Mouse (Mus musculus): ENCODE measurements around the gene Perp. TPM values are rescaled to one million over a fixed set of nuclear protein-coding genes. Genes with fewer than 3 reads are reported as not detected.

Gene Perp
- polyA plus RNA-seq (2017; shearing (Covaris generic)) = 1 to 10 TPM in 1 of 3 experiments, under 1 TPM in 2; 0.68 to 6.9 (median 0.69) TPM

GRCm38 (mm10) chr10:18844441-18845286 lies at the start of gene Perp:
Gene Perp (plus strand): TSS chr10:18845020.
- ATAC-seq = peak; percentile 70

DNA sequence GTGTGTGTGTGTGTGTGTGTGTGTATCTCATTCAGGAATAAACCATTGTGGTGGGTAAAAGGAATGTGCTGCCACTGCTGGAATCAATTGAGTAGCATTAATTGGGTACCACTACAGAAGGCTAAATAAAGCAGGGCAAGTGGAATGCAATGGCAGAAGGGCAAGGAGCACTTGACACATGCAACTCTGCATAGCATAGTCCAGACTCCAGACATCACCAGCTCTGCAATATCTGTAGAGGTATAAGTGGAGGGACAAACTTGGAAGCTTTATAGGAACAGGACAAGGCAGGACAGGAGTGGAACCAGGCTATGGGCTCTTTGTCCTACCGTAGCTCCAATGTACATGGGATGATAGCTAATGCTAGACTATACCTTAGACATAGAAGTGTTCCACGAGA lies 33.1 kb upstream of the Perp start:
- no peak for ATAC-seq

- no peak for ATAC-seq
Measured at GRCm38 (mm10) chr10:18816560-18816959, 28.3 kb upstream of the Perp start.

- ATAC-seq = no peak
Measured at GRCm38 (mm10) chr10:18825143-18825542, 19.7 kb upstream of the Perp start.

DNA sequence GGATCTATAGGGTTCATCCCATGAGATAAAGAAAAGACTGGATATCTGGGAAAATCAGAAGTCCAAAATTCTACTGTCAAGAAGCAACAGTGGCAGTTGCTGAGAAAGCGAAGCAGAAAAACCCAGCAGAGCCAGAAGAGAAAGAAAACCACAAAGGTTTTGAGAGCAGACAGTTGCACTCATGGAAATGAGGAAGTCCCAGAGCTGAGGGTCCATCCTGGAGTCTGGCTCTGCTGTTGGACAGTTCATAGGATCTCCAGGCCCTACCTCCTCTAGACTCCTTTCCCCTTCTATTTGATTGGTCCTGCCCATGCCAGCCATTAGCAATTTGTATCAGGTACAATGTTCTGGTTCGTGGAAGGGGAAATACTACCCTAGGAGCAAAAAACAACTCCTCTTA lies 18.7 kb upstream of the Perp start:
- no peak for ATAC-seq

DNA sequence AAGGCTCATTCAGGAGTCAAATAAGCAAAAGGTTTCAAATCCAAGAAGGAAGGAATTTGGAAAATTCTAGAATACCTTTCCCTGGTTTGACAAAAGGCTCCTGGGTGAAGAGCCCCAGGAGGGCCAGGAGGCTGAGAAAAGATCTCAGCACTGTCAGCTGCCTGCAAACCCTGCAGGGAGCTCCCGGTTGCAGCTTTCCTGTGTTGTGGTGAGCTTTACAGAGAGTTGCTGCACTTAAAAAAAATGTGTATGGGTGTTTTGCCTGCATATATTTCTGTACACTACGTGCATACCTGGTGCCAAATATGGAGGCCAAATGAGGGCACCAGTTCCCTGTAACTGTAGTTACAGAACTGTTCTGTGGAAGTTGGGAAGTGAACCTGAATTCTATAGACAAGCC lies 16.9 kb upstream of the Perp start:
- no peak for ATAC-seq

- ATAC-seq = no peak
Measured at GRCm38 (mm10) chr10:18830359-18830758, 14.5 kb upstream of the Perp start.

DNA sequence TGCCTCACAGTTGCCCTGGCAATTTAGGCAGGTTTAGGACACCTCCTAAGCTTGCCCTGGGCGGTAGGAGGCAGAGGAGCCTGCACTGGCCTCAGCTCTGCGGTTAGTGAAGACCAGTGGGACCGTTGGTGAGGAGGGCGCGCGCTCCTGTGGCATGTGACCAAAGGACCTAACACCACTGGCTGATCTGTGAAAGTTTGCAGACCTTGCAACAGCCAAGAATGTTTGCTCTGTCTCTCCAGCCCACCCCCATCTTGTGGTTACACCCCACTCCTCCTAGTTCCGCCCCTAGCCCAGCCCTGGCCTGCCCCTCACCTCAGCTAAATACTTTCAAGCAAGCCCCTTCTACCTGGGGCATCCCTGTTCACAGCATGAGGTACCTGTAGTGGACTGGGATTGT lies 13.0 kb upstream of the Perp start:
- ATAC-seq = no peak

DNA sequence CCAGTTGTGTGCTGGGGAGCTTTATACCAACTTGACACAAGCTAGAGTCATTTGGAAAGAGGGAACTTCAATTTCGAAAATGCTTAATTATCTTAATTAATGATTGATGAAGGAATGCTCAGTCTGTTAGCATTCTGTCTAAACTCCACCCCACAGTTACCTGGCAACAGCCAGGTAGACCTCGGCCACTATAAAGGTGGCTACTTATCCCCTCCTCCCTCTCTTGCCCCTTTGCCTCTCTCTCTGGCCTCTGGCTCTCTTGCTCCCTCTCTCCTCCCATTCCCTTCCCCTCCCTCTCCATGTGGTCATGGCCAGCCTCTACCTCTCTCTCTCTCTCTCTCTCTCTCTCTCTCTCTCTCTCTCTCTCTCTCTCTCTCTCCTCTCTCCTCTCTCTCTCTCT lies 10.4 kb upstream of the Perp start:
- no peak for ATAC-seq

- no peak for ATAC-seq
Measured at GRCm38 (mm10) chr10:18835684-18836479, 8.9 kb upstream of the Perp start.

- ATAC-seq = no peak
Measured at GRCm38 (mm10) chr10:18839530-18839929, 5.3 kb upstream of the Perp start.

- ATAC-seq = no peak
Measured at GRCm38 (mm10) chr10:18840736-18841135, 4.1 kb upstream of the Perp start.

GRCm38 (mm10) chr10:18845287-18845662 lies 455 bp downstream of the Perp start:
- no peak for ATAC-seq

DNA sequence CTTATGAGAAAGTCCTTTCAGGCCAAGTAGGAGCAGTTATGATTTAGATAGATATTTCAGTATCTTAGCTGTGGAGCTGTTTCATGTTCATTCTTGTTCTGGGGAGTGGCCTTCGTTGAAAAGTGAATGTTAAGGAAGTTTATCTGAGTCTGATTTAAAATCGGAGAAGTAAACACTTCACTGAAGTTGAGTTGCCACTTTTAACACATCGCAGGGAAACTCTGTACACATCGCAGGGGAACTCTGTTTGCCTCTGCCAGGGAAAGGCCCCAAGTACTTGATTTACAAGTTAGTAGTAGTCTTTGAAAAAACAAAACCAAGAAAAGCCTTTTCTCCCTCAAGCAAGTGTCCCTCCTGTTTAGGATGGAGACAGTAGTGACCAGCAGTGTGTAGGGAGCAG lies 891 bp downstream of the Perp start:
- ATAC-seq = no peak

DNA sequence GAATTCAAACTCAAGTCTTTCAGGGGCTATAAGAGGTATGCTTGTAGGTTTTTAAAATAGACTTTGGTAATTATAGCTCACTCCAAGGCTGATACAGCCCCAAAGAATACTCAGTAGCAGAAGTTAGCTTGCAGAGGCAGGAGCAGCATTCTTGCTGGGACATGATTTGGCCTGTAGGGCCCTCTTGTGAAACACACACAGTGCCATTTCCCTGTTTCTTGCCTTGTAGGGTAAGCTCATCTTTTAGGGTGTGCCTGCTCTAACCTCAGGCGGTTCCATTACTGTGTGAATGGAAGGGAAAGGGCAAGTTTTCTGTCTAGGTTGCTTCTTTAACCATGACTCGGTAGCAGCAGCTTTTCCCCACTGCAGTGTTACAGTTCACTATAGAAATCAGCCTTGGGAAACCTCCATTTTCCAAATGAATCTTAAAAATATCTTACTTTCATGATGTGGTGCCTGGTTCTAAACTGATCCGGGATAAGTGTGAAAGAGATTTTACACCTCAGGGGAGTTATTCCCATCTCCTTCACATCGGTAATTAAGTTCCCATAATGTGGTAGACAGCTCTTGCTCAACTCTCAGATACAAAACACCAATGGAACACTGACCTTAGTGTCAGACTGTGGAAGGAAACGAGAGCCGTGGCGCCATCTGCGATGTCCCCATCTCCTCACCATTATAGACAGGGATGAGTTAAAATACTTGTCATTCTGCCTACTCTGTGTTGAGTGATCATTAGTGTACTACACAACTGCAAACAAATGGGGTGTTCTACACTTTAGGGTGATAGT lies 1.8 kb downstream of the Perp start:
- no peak for ATAC-seq

DNA sequence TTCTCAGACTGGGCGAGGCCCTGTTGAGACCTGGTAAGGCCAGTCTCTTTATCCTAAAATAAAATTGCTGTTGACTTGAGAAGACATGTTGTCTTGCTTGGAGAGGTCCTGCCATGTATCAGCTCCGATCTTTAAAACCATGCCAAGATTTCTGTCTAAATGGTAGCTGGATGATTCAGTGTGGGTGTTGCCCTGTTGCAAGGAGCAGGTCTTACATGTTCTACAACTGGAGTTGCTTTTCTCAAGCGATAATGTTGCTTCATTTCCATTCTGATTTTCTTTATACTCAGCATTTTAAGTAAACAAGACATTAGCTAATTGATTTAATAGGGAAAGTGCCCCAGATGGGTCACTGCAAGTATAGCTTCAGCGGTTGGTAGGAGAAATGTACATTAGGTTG lies 5.4 kb downstream of the Perp start:
- ATAC-seq = no peak

- ATAC-seq = no peak
Measured at GRCm38 (mm10) chr10:18853417-18853816, 8.6 kb downstream of the Perp start.

GRCm38 (mm10) chr10:18857244-18857643 lies 12.4 kb downstream of the Perp start:
- ATAC-seq = no peak

- ATAC-seq = no peak
Measured at GRCm38 (mm10) chr10:18859632-18860031, 14.8 kb downstream of the Perp start.

GRCm38 (mm10) chr10:18860119-18860824 lies 15.5 kb downstream of the Perp start:
- no peak for ATAC-seq

- peak; percentile 28 for ATAC-seq
Measured at GRCm38 (mm10) chr10:18860831-18861230, 16.0 kb downstream of the Perp start.

DNA sequence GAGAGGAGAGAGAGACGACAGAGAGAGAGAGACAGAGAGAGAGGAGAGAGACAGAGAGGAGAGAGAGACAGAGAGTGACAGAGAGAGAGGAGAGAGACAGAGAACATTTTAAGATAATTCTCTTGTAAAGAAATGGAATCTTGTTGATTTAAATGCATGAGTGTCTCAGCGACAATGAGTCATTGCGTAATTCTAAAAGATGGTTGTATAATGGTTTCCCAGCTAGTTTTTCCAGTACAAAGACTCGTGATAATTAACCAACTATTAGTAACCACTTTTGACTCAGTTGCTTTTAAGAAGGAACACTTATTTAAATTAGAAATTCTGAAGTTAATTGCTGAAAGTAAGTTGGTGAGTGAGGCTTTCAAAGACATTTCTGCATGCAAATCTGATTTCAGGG lies 16.6 kb downstream of the Perp start:
- ATAC-seq = no peak
